Mouse (Mus musculus) limb, embryonic 13.5 days (tissue): ENCODE measurements around the gene Stk17b. TPM values are rescaled to one million over a fixed set of nuclear protein-coding genes. Genes with fewer than 3 reads are reported as not detected.
"Not testable (repeated sequence)": the region's sequence is repeated elsewhere in the genome, so short reads cannot be mapped to it uniquely, and the experiment has no call there.

ENCODE experiments used
- ATAC-seq: fragments of 200-750 bp; cut with Nextera tagmentation; 2 replicates; pipeline ENCODE4 v1.8.0; 2017; ENCODE audit warnings: low read depth, moderate number of reproducible peaks, moderate TSS enrichment; ENCODE audit not compliant: low FRiP score
- H3K27ac ChIP-seq: fragments of 300-500 bp; sonication (generic); 2 replicates; pipeline ENCODE4 v1.5.1; 2015; ENCODE audit warnings: inconsistent platforms, mild to moderate bottlenecking, moderate library complexity
- H3K27me3 ChIP-seq: fragments of 300-500 bp; sonication (generic); 2 replicates; pipeline ENCODE4 v1.6.1; 2015; ENCODE audit warnings: mild to moderate bottlenecking, inconsistent platforms
- H3K36me3 ChIP-seq: fragments of 300-500 bp; sonication (generic); 2 replicates; pipeline ENCODE4 v1.6.1; 2015; ENCODE audit warnings: inconsistent platforms, mild to moderate bottlenecking, moderate library complexity
- H3K4me1 ChIP-seq: fragments of 300-500 bp; sonication (generic); 2 replicates; pipeline ENCODE4 v1.6.1; 2015; ENCODE audit warnings: inconsistent platforms
- H3K4me2 ChIP-seq: fragments of 300-500 bp; sonication (generic); replicated peaks from 2 replicates; pipeline ENCODE4 v1.6.1; 2015; ENCODE audit warnings: inconsistent platforms, mild to moderate bottlenecking, moderate library complexity
- H3K4me3 ChIP-seq: fragments of 300-500 bp; sonication (generic); 2 replicates; pipeline ENCODE4 v1.5.1; 2015; ENCODE audit warnings: moderate library complexity, mild to moderate bottlenecking, inconsistent platforms
- H3K9ac ChIP-seq: fragments of 300-500 bp; sonication (generic); 2 replicates; pipeline ENCODE4 v1.6.1; 2015; ENCODE audit warnings: mild to moderate bottlenecking, inconsistent platforms
- H3K9me3 ChIP-seq: fragments of 300-500 bp; sonication (generic); 2 replicates; pipeline ENCODE4 v1.6.1; 2016; ENCODE audit warnings: inconsistent platforms
- WGBS: fragments of 180-500 bp; shearing (Covaris S2); methylation state at CpG from one replicate; pipeline ENCODE4 v1.1.7; 2015; 5-methylcytosine and 5-hydroxymethylcytosine counted together
- polyA plus RNA-seq: library from polyadenylated mRNA; unstranded; fragments of >200 nt; fragmentation: Nextera tagmentation; extraction: Ambion mirVana; gene quantifications from 2 replicates; pipeline ENCODE4 v1.2.1, GENCODE M21; 2015

Stk17b gene
- polyA plus RNA-seq, 1 experiment from 2014 or later: 15.0 TPM

DNA sequence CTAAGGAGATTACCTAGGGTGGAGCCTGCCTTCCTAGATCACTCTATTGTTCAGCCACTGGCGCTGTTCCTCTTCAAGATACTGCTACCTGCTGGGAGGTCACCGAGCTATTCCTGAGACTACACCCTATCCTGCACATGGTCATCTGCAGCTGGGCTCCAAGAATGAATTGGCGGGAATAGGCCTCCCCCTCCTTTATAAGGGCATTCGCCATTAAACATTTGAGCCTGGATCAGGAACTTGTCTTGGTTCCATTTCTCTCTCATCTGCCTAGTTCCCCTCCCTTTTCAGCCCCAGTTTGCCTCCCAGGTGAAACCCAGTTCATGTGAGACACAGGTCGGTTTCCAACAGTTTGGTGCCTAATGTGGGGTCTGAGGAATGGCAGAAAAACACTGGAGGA, 39.0 kb downstream of the Stk17b start:
- no peak overlapping the region for H3K27ac ChIP-seq
- 78% methylated on average over 5 of the region's 5 CpGs for WGBS
- no peak overlapping the region for H3K4me2 ChIP-seq
- no peaks in the 10 kb centered on the region for H3K36me3 ChIP-seq
- no peak overlapping the region for H3K9ac ChIP-seq
- no peaks in the 10 kb centered on the region for H3K9me3 ChIP-seq
- ATAC-seq: no peak
- H3K4me3 ChIP-seq: no peak overlapping the region
- H3K4me1 ChIP-seq: no peaks in the 10 kb centered on the region
- no peaks in the 10 kb centered on the region for H3K27me3 ChIP-seq

- no peak overlapping the region for H3K4me2 ChIP-seq
- 79% methylated on average over 3 of the region's 3 CpGs for WGBS
- no peak for ATAC-seq
These were observed 43.1 kb downstream of the Stk17b start for GRCm38 (mm10) chr1:53741742-53742458.

DNA sequence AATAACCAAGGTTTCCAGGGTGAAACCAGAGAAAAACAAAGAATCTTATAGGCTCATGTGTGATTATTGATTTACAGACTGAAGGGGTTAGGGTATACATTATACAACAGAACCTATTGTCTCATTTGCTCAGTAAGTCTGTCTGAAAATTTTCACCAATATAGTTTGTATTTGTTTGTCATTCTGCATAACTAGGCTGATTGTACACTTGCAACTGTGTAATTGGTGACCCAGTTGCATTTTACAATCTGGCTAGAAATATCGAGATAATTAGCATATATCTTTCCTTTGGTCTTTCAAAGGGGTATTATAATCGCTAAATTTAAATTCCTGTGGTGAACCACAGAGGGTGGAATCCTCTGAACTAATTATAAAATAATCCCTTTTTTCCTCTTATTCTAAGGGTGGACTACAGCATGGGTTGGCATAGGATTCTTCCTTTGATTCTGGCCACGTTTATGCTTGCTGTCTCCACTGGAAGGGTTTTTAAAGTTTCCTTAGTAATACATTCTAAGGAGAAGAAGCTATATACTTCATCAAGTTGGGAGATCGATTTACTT, 44.2 kb downstream of the Stk17b start:
- ATAC-seq: no peak

More at GRCm38 (mm10) chr1:53741742-53742458, 43.1 kb downstream of the Stk17b start:
- no peaks in the 10 kb centered on the region for H3K36me3 ChIP-seq
- no peak overlapping the region for H3K4me3 ChIP-seq
- no peaks in the 10 kb centered on the region for H3K9me3 ChIP-seq
- H3K27me3 ChIP-seq: no peaks in the 10 kb centered on the region
- H3K4me1 ChIP-seq: no peaks in the 10 kb centered on the region
- H3K9ac ChIP-seq: no peak overlapping the region
- no peak overlapping the region for H3K27ac ChIP-seq

DNA sequence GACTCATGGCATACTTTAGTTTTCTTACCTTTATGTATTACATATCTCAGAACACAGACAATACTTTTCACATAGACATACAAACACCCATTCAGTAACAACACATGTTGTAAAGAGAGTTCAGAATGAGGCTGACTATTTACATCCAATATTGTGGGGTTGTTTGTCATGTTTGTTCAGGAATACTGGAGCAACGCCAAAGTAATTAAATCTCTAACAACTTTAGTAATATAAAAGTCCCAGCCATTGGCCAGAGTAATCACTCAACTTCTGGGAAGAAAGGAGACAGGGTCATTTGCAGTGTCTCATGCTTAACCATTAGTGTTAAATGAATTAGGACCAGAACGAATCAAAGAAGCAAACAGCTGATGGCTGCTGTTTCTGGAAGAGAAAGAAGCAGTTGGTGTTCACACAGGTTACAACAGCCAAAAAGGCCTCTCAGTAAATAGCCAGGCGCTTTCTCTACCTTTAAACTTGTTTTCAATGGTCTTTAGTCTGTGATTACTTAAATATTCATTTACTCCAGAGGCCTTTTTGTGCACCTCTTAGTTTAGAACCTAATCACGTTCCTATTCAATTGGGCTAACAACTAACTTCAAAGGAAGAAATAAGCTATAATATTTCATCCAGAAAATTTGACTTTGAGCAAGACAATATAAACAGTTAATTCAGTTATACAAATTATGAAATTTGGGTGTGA, 44.8 kb downstream of the Stk17b start:
- not testable (repeated sequence) for H3K9me3 ChIP-seq, H3K4me3 ChIP-seq

More for the DNA sequence above, 44.2 kb downstream of the Stk17b start:
- Histone ChIP-seq H3K9me3 (no peaks in the 10 kb centered on the region), H3K27ac (no peak overlapping the region), H3K27me3 (no peaks in the 10 kb centered on the region), H3K9ac (no peak overlapping the region), H3K4me3 (no peak overlapping the region), H3K36me3 (no peaks in the 10 kb centered on the region), H3K4me1 (no peaks in the 10 kb centered on the region), H3K4me2 (no peak overlapping the region)
- WGBS: 67% methylated on average over 4 of the region's 4 CpGs

GRCm38 (mm10) chr1:53736583-53736982, 48.4 kb downstream of the Stk17b start:
- 91% methylated on average over 3 of the region's 3 CpGs for WGBS
- Histone ChIP-seq H3K9me3 (no peaks in the 10 kb centered on the region), H3K4me3 (no peak overlapping the region), H3K4me1 (no peaks in the 10 kb centered on the region), H3K27ac (no peak overlapping the region), H3K27me3 (no peaks in the 10 kb centered on the region), H3K4me2 (no peak overlapping the region), H3K9ac (no peak overlapping the region), H3K36me3 (no peaks in the 10 kb centered on the region)
- no peak for ATAC-seq

More for the DNA sequence above, 44.8 kb downstream of the Stk17b start:
- not testable (repeated sequence) for ATAC-seq, H3K27me3 ChIP-seq, H3K4me1 ChIP-seq, H3K4me2 ChIP-seq, H3K36me3 ChIP-seq, H3K9ac ChIP-seq, H3K27ac ChIP-seq
- WGBS: 46% methylated on average over 3 of the region's 4 CpGs

- H3K27me3 ChIP-seq: no peaks in the 10 kb centered on the region
- H3K4me1 ChIP-seq: no peaks in the 10 kb centered on the region
- ATAC-seq: no peak
- H3K4me3 ChIP-seq: no peak overlapping the region
- no peak overlapping the region for H3K27ac ChIP-seq
- no peaks in the 10 kb centered on the region for H3K36me3 ChIP-seq
- no peak overlapping the region for H3K9ac ChIP-seq
- 80% methylated on average over 5 of the region's 5 CpGs for WGBS
- no peak overlapping the region for H3K4me2 ChIP-seq
- no peaks in the 10 kb centered on the region for H3K9me3 ChIP-seq
These were observed 56.4 kb downstream of the Stk17b start for GRCm38 (mm10) chr1:53728489-53729225.

DNA sequence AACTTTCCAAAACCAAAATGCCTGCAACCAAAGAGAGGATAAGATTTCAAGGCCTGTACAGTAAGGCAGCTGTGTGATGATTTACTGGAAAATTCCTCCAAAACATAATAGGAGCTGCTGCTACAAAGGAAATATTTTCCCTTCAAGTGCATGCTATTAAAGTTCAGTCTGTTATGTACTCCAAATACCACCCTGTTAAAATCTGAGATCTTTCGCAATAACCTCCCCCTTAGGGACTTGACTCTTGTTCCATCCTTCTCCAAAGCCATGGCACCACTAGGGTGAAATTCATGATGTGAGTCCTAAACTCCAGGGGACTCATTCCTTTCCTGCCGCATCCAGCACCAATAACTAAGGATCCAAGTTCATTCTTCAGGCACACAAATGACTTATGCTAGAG, 58.1 kb downstream of the Stk17b start:
- Histone ChIP-seq H3K9ac (no peak overlapping the region), H3K4me1 (no peaks in the 10 kb centered on the region), H3K27ac (no peak overlapping the region), H3K4me2 (no peak overlapping the region), H3K4me3 (no peak overlapping the region), H3K27me3 (no peaks in the 10 kb centered on the region), H3K36me3 (no peaks in the 10 kb centered on the region), H3K9me3 (no peaks in the 10 kb centered on the region)
- 77% methylated on average over 2 of the region's 2 CpGs for WGBS
- no peak for ATAC-seq

GRCm38 (mm10) chr1:53721353-53721752, 63.7 kb downstream of the Stk17b start:
- no peaks in the 10 kb centered on the region for H3K36me3 ChIP-seq
- no peak overlapping the region for H3K27ac ChIP-seq
- no peak for ATAC-seq

GRCm38 (mm10) chr1:53720601-53721351, 64.2 kb downstream of the Stk17b start:
- Histone ChIP-seq H3K36me3 (no peaks in the 10 kb centered on the region), H3K4me1 (no peaks in the 10 kb centered on the region)

More at GRCm38 (mm10) chr1:53721353-53721752, 63.7 kb downstream of the Stk17b start:
- no peaks in the 10 kb centered on the region for H3K9me3 ChIP-seq
- H3K4me3 ChIP-seq: no peak overlapping the region
- no peaks in the 10 kb centered on the region for H3K4me1 ChIP-seq
- no peaks in the 10 kb centered on the region for H3K27me3 ChIP-seq
- no peak overlapping the region for H3K4me2 ChIP-seq
- no peak overlapping the region for H3K9ac ChIP-seq

DNA sequence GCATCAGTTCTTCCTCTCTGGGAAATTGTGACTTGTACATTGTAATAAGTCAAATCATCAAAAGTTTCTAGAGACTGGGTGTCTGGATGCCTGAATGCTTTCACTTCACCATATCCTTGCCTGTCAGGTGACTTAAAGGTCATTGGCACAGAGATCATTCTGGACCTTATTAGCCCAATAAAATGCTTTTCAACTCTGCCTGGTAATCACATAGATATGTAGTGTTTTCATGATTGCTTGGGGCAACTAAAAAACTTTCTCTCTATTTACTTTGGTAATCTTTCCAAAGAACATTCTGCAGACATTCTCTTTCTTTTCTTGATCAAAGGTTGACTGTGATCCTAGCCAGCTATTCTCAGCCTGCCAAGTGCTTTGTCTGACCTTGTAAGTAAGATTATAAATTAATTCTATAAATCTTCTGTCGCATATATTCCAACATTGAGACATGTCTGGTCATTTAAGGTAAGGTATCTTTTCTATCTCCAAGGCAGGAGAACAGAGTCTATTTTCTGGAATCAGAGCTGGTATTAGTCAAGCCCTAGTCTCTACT, 69.0 kb downstream of the Stk17b start:
- no peak for ATAC-seq
- no peaks in the 10 kb centered on the region for H3K27me3 ChIP-seq
- no peaks in the 10 kb centered on the region for H3K36me3 ChIP-seq
- no peak overlapping the region for H3K9ac ChIP-seq
- WGBS: 88% methylated on average over 1 of the region's 1 CpGs
- H3K4me1 ChIP-seq: peaks cover 3% of the 10 kb centered on the region; the same call in 1 of the 2 replicates
- H3K4me3 ChIP-seq: no peak overlapping the region
- no peak overlapping the region for H3K4me2 ChIP-seq
- H3K27ac ChIP-seq: no peak overlapping the region
- H3K9me3 ChIP-seq: no peaks in the 10 kb centered on the region

More at GRCm38 (mm10) chr1:53720601-53721351, 64.2 kb downstream of the Stk17b start:
- Histone ChIP-seq H3K27me3 (no peaks in the 10 kb centered on the region), H3K9me3 (no peaks in the 10 kb centered on the region), H3K27ac (no peak overlapping the region), H3K4me2 (no peak overlapping the region), H3K4me3 (no peak overlapping the region), H3K9ac (no peak overlapping the region)
- 80% methylated on average over 5 of the region's 5 CpGs for WGBS
- ATAC-seq: no peak

DNA sequence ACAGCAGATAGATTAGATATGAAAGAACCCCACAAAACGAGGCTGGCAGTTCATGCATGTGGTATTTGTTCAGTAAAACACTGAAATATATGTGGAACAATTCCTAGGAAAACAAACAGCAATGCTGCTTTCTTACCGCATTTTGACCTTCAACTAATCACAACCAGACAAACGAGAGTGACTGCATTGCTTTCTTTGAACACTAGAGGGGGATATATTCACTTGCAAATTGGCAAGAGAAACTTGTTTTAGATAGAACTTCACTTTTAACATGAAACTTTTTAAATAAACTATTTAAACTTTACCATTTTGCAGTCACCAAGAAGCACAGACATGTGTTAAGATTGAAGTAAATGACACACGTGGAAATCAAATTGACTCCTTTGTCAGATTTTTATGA, 69.6 kb downstream of the Stk17b start:
- H3K27me3 ChIP-seq: no peaks in the 10 kb centered on the region
- WGBS: 2% methylated on average over 4 of the region's 4 CpGs
- H3K27ac ChIP-seq: no peak overlapping the region
- no peak overlapping the region for H3K9ac ChIP-seq
- no peaks in the 10 kb centered on the region for H3K9me3 ChIP-seq
- H3K4me2 ChIP-seq: no peak overlapping the region
- no peak for ATAC-seq
- no peaks in the 10 kb centered on the region for H3K36me3 ChIP-seq
- peaks cover 3% of the 10 kb centered on the region; the same call in 1 of the 2 replicates for H3K4me1 ChIP-seq
- no peak overlapping the region for H3K4me3 ChIP-seq
